Mouse (Mus musculus) neural tube, postnatal 0 days (tissue): ENCODE data around the gene Vstm5. TPM values are rescaled to one million over a fixed set of nuclear protein-coding genes. Genes with fewer than 3 reads are reported as not detected.

Experiments
- polyA plus RNA-seq: library from polyadenylated mRNA; unstranded; fragments of >200 nt; fragmentation: Nextera tagmentation; extraction: Ambion mirVana; gene quantifications from 2 replicates; pipeline ENCODE4 v1.2.1, GENCODE M21; 2015

Vstm5 gene
- 37.4 and 42.3 TPM in 2 replicates for polyA plus RNA-seq

DNA sequence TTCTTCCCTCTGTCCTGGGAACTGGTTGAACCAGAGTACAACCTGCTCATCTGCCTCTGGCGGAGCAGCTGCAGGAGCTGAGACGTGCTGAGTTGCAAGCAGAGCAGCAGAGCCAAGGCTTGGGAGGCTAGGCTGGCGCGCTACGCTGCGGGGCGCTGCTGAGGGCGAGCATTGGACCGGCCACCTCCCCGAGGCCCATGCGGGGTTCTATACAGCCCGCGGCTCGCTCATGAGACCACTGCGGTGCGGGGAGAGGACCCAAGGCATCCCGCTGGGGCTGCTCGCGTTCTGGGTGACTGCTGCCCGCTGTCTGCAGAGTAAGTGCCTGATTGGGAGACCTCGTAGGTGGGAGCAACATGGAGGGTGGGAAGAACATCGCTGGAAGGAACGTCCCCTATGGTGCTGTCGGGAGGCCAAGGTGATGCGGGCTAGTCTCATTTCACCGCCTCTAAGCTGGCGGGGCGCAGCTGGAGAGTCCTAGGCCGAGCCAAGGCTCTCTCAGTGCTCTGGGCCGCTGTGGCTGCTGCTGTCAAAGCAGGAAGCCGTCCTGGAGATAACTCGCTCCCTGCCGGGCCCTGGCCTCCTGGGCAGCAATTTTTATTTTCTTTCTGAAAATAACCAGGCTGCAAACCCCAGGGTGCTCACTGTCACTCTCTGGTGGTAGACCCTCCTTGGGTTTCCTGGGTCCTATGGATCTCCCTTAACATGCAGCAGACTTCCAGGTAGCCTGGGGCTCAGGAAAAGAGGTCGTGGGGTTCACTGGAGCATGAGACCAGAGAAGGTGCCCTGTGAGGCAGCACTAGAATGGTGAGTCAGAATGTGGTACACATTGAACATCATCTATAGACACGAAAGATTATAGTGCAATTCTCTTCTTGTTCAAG is at the start of gene Vstm5:
TSS of gene Vstm5 (plus strand) at position 4 of the 884 bp plus-strand sequence.

DNA sequence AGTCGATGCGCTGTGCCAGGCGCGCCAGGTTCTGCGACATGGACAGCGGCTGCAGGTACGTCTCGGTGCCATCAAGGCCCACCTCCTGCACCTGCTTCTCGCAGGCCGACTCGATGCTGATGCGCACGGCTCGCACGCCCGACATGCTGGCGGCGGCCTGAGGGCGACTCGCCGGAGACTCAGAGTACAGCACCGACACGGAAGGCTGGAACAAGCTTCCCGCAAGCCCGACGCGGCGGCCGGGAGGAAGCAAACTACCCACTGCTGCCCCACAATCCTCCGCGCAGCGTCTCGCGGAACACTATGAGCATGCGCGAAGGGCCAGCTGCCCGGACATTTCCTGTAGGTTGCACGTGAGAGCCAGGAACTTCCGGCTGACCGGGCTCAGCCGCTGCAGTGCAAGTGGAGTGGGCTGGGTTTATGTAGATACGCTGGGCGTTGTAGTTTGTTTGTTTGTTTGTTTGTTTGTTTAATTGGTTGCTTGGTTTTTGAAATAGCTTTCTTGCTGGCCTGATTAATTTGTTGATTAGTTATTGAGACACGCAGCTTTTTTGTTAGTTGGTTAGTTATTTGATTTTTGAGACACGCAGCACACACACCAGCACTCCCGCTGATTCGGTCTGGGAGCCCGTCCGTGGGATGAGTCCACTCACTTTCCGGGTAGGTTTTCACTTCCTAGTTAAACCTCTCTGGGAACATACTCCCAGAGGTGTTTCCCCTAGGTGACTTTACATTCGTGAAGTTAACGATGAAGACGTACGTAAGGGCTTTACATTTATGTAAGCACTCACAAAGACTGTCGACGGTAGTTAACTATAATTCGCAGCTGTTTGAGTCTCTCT is 41.0 kb downstream of the Vstm5 start, which contains the start of gene Med17:
TSS of gene Med17 (minus strand) at position 283 of the 842 bp plus-strand sequence.

DNA sequence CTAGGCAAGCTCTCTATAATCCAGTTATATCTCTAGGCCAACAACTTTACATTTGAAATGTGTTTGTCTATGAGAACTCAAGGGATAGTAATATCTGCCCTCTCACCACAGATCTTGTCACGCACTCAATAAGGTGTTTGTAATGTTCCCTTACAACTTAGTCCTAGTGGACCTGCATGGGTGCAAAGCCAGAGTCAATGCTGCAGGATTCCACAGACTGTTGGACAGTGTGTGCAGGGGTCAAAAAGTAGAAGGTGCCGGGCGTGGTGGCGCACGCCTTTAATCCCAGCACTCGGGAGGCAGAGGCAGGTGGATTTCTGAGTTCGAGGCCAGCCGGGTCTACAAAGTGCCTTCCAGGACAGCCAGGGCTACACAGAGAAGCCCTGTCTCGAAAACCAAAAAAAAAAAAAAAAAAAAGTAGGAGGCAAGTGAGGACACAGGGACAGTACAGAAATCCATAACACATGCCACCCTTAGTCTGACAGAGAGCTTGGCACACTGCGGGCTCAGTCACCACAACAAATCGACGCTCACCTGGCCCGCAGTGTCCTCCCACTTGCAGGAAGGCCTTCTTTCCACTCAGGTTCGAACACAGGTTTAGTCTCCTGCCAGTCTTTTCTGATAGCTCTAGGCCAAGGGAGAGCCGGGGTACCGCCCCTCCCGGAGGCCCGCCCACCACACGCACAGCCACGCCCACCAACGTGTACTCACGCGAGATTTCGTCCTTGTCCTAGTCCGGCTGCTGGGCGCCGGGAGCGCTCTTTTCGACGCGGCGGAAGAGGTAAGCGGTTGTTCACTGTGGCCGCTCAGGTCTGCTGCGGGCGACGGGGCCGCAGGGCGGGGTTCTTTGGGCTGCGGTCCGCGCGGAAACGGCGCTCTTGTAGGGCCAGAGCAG is 66.9 kb downstream of the Vstm5 start, which contains the start of gene Taf1d:
TSS of gene Taf1d (plus strand) at position 712 of the 895 bp plus-strand sequence.

DNA sequence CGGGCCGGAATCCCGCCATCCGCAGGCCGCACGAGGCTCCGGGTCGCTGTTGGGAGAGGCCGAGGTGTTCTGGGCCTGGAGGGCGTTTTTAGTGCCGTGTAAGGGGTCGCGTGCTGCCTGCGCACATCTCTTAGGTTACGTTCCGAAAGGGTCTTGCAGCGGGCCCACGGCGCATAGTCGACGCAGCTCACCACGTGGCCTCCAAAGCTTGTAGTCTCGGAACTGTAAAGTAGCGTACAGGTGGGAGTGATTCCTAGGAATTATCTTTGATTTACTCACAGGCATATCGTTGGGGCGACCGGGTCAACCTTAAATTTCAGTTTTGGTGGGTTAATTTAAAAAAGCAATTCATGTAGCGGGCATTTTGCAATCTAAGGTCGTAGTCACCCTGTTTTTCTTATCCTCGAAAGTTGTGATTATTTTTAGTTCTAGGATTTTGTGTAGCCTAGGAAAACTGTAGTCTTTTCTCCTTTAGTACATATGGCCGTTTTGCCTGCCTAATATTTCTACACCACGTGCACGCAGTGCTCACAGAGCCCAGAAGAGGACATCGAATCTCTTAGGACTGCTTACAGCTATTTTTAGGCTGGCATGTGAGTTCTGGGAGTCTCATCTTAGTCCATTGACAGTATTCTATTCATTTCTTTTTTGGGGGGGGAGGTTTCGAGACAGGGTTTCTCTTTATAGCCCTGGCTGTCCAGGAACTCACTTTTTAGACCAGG is 67.7 kb downstream of the Vstm5 start, which contains the start of gene 4931406C07Rik:
TSS of gene 4931406C07Rik (minus strand) at position 51 of the 722 bp plus-strand sequence.

Other genes starting within 250 kb of the Vstm5 start
- gene Panx1, start 193.6 kb upstream of the Vstm5 start, polyA plus RNA-seq, result 127 and 133 TPM in 2 replicates
- not detected in 2 replicates for gene Hephl1, start 126.9 kb upstream of the Vstm5 start, polyA plus RNA-seq
- gene Med17, start 40.9 kb downstream of the Vstm5 start, polyA plus RNA-seq, result 28.1 and 28.5 TPM in 2 replicates
- 48.0 and 48.2 TPM in 2 replicates for gene Taf1d, start 67.2 kb downstream of the Vstm5 start, polyA plus RNA-seq
- gene 4931406C07Rik, start 67.4 kb downstream of the Vstm5 start, polyA plus RNA-seq, result 17.2 and 18.1 TPM in 2 replicates
- gene Cep295, start 118.7 kb downstream of the Vstm5 start, polyA plus RNA-seq, result 9.5 TPM in 2 replicates